Mouse (Mus musculus): ENCODE measurements around the gene Abca5. TPM values are rescaled to one million over a fixed set of nuclear protein-coding genes. Genes with fewer than 3 reads are reported as not detected.
A peak's percentile ranks its signal among the peaks of the same experiment; 100 is the strongest.

The Abca5 gene
- polyA plus RNA-seq, 1 experiment from 2014 or later: 8.2 TPM

DNA sequence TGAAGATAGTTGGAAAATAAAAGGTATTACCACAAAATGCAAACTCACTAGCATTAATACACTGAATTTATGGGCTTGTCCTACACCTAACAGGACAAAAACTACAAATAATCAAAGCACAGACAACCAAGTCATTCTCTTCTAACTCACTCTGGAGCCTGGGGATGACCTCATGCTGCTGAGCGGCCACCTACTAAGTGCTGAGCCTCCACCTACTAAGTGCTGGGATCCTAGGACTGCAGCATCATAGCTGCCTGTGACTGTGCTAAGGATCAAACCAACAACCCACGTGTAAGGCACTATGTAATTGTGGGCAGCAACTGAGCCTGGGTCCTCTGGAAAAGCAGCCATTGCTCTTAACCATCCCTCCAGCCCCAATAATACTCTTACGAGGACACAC is 51.2 kb downstream of the Abca5 start:
- ATAC-seq (no peak), DNase-seq (ENCODE audit: low spot score) (no peak)
- WGBS: 82% methylated on average over 3 of the region's 3 CpGs

DNA sequence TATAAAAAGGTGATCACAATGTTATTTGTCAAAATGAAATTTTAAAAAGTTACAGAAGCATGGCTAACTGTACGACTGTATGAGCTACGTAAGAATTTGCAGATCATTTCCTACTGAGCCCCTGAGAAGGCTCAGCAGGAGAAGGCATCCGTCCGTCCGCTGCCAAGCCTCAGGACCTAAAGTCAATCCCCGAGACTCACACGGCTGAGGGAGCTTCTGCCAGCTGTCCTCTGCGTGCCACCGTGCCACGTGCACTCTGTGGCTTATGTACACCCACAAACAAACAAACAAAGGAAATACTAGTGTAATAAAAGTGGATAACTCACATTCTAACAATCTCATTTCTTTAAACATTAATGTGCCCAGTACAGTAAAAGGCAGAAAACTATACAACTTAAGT is 52.7 kb downstream of the Abca5 start:
- no peak for TF ChIP-seq EP300 (IDR thresholded peaks at IDR 0.05)
- no peak for TF ChIP-seq CTCF (IDR thresholded peaks at IDR 0.05)
- no peak overlapping the region for H3K27ac ChIP-seq (ENCODE audit: low read length)
- H3K4me3 ChIP-seq (ENCODE audit: low read depth, low read length): no peak overlapping the region
- H3K9ac ChIP-seq (replicated peaks; ENCODE audit: low read depth): no peak overlapping the region
- WGBS: 63% methylated on average over 10 of the region's 10 CpGs
- DNase-seq (ENCODE audit: low spot score) (no peak), ATAC-seq (no peak)
- no peak overlapping the region for H3K4me2 ChIP-seq (replicated peaks; ENCODE audit: low read depth, low read length)
- H3K4me1 ChIP-seq (ENCODE audit: insufficient read depth, low read depth, low read length): no peaks in the 10 kb centered on the region
- no peaks in the 10 kb centered on the region for H3K27me3 ChIP-seq (replicated peaks; ENCODE audit: insufficient read depth, low read length)
- H3K9me3 ChIP-seq (ENCODE audit: low read length): no peaks in the 10 kb centered on the region
- no peaks in the 10 kb centered on the region for H3K36me3 ChIP-seq (ENCODE audit: insufficient read depth, low read length)

More for the DNA sequence above, 51.2 kb downstream of the Abca5 start:
- Histone ChIP-seq H3K27me3 (replicated peaks; ENCODE audit: insufficient read depth, low read length) (no peaks in the 10 kb centered on the region), H3K9me3 (ENCODE audit: low read length) (no peaks in the 10 kb centered on the region), H3K4me2 (replicated peaks; ENCODE audit: low read depth, low read length) (no peak overlapping the region), H3K4me3 (ENCODE audit: low read depth, low read length) (no peak overlapping the region), H3K4me1 (ENCODE audit: insufficient read depth, low read depth, low read length) (no peaks in the 10 kb centered on the region), H3K27ac (ENCODE audit: low read length) (no peak overlapping the region), H3K9ac (replicated peaks; ENCODE audit: low read depth) (no peak overlapping the region), H3K36me3 (ENCODE audit: insufficient read depth, low read length) (no peaks in the 10 kb centered on the region)
- TF ChIP-seq EP300 (IDR thresholded peaks at IDR 0.05): no peak
- no peak for TF ChIP-seq CTCF (IDR thresholded peaks at IDR 0.05)

DNA sequence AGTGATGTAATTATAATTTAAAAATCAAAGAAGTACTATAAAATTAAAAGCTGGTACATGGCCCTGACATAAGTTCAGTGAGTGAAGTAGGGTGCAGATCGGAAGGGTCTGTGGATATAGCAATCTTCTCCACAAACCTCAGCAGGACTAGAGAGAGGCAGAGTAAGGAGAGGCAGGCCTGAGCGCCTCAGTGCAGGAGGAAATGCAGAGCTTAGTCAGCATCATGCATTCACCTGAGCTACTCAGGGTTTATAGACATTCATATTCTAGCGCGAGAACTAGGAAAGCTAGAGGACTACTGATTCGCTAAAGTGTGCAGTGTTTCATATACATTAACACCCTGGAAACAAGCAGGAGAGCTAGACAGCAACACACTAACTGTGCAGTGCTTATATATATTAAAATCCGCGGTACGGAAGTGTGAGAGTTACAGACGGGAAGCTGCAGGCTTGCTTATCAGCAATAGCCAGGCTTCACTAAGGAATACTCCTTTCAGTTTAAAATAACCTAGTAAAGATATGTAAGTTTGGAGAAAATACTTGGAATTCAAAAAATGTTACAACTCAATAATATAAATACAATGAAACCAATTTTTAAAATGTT is 53.2 kb downstream of the Abca5 start:
- no peaks in the 10 kb centered on the region for H3K9me3 ChIP-seq (ENCODE audit: low read length)
- no peak overlapping the region for H3K4me2 ChIP-seq (replicated peaks; ENCODE audit: low read depth, low read length)
- 74% methylated on average over 9 of the region's 9 CpGs for WGBS
- H3K27ac ChIP-seq (ENCODE audit: low read length): no peak overlapping the region
- ATAC-seq (no peak), DNase-seq (ENCODE audit: low spot score) (no peak)
- H3K9ac ChIP-seq (replicated peaks; ENCODE audit: low read depth): no peak overlapping the region
- TF ChIP-seq CTCF (IDR thresholded peaks at IDR 0.05) (no peak), EP300 (IDR thresholded peaks at IDR 0.05) (no peak)
- no peaks in the 10 kb centered on the region for H3K4me1 ChIP-seq (ENCODE audit: insufficient read depth, low read depth, low read length)
- H3K4me3 ChIP-seq (ENCODE audit: low read depth, low read length): no peak overlapping the region
- no peaks in the 10 kb centered on the region for H3K27me3 ChIP-seq (replicated peaks; ENCODE audit: insufficient read depth, low read length)
- H3K36me3 ChIP-seq (ENCODE audit: insufficient read depth, low read length): no peaks in the 10 kb centered on the region

DNA sequence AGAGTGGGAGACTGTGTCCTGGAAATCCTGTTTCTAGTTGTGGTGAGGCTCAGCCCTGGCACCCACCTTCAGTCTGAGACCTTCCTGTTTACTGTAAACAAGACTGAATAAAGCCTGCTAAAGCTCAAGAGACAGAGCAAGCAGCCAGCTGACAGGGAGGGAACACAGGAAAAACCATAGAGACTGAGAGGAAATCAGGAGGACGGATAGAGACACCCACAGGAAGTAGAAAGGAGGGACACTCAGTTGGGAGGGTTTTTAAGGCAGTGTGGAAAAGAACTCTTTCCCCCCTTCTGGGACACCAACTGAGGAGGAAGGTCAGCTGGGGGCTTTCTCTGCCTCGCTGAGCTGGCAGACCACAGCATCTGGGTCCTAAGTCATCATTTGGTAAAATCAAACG is 62.7 kb downstream of the Abca5 start:
- TF ChIP-seq CTCF (IDR thresholded peaks at IDR 0.05) (no peak), EP300 (IDR thresholded peaks at IDR 0.05) (no peak)
- Histone ChIP-seq H3K4me2 (replicated peaks; ENCODE audit: low read depth, low read length) (no peak overlapping the region), H3K36me3 (ENCODE audit: insufficient read depth, low read length) (no peaks in the 10 kb centered on the region), H3K9me3 (ENCODE audit: low read length) (no peaks in the 10 kb centered on the region), H3K27ac (ENCODE audit: low read length) (no peak overlapping the region), H3K4me1 (ENCODE audit: insufficient read depth, low read depth, low read length) (no peaks in the 10 kb centered on the region), H3K9ac (replicated peaks; ENCODE audit: low read depth) (no peak overlapping the region), H3K27me3 (replicated peaks; ENCODE audit: insufficient read depth, low read length) (no peaks in the 10 kb centered on the region), H3K4me3 (ENCODE audit: low read depth, low read length) (no peak overlapping the region)
- 53% methylated on average over 3 of the region's 3 CpGs for WGBS
- DNase-seq (ENCODE audit: low spot score): peak; percentile 60
- ATAC-seq: no peak; the same call in 1 of the 2 replicates

DNA sequence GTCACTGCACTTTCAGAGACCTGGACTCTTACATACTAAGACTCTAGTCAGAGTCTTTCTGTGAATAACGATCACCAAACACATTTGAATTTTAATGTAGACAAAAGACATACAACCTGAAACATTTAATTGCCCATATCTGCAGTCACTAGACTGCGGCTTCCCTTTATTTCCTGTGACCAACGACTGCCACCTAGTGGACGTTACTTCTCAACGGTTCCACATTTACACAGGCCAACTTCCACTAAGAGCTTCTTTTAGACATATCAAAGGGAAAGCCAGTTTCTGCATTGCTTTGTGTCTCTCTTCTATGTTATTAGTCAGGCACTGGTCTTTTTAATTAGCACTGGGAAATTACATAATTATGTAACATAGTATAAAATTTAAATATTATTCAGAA is 65.8 kb downstream of the Abca5 start:
- H3K27me3 ChIP-seq (replicated peaks; ENCODE audit: insufficient read depth, low read length): no peaks in the 10 kb centered on the region
- WGBS: 5% methylated on average over 5 of the region's 5 CpGs
- TF ChIP-seq CTCF (IDR thresholded peaks at IDR 0.05) (peak; percentile 82), EP300 (IDR thresholded peaks at IDR 0.05) (no peak)
- no peak overlapping the region for H3K4me3 ChIP-seq (ENCODE audit: low read depth, low read length)
- H3K36me3 ChIP-seq (ENCODE audit: insufficient read depth, low read length): no peaks in the 10 kb centered on the region
- H3K4me2 ChIP-seq (replicated peaks; ENCODE audit: low read depth, low read length): no peak overlapping the region
- H3K9ac ChIP-seq (replicated peaks; ENCODE audit: low read depth): no peak overlapping the region
- no peaks in the 10 kb centered on the region for H3K4me1 ChIP-seq (ENCODE audit: insufficient read depth, low read depth, low read length)
- ATAC-seq: 0 out of 2 replicates have a peak, but pooled peaks have one; percentile 37
- no peak overlapping the region for H3K27ac ChIP-seq (ENCODE audit: low read length)
- no peaks in the 10 kb centered on the region for H3K9me3 ChIP-seq (ENCODE audit: low read length)
- DNase-seq (ENCODE audit: low spot score): peak; percentile 85

DNA sequence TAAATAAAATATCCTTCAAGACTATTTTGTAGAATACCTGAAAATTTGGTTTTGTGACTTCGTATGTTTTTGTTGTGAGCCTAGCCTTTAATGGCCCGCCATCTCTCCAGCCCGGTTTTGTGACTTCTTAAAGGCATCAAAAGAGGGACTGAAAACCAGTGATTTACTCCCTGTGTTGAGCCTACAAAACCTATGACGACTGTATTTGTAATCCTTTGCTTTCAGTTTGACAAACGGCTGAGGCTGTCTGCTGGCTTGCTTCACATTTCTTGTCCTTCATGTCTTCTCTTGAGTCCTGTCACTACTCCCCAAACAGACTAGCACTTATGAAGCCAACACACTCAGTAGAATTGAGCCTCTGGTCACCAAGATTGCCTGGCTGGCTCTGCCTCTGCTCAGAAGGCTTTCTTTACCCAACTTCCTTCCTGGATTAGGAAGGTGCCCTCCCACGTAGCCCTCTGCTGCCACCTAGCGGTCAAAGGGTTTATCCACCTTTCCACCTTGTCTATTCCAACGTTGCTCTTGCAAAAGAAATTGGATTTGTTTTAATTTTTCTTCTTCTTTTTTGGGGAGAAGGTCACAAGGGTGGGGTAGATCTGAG is 69.2 kb downstream of the Abca5 start:
- Histone ChIP-seq H3K4me3 (ENCODE audit: low read depth, low read length) (no peak overlapping the region), H3K4me1 (ENCODE audit: insufficient read depth, low read depth, low read length) (no peaks in the 10 kb centered on the region), H3K9ac (replicated peaks; ENCODE audit: low read depth) (no peak overlapping the region), H3K27me3 (replicated peaks; ENCODE audit: insufficient read depth, low read length) (no peaks in the 10 kb centered on the region), H3K4me2 (replicated peaks; ENCODE audit: low read depth, low read length) (no peak overlapping the region), H3K27ac (ENCODE audit: low read length) (no peak overlapping the region), H3K36me3 (ENCODE audit: insufficient read depth, low read length) (no peaks in the 10 kb centered on the region), H3K9me3 (ENCODE audit: low read length) (no peaks in the 10 kb centered on the region)
- WGBS: 35% methylated on average over 8 of the region's 8 CpGs
- ATAC-seq (peak; percentile 77), DNase-seq (ENCODE audit: low spot score) (peak; percentile 93)
- no peak for TF ChIP-seq EP300 (IDR thresholded peaks at IDR 0.05)
- TF ChIP-seq CTCF (IDR thresholded peaks at IDR 0.05): peak; percentile 99

Data from lung, postnatal 0 days (tissue).